13 mouse cellular contexts compared by ENCODE assay signal in genomic region chrY:90725701-90726451, GRCm38 (mm10). TPM values are rescaled to one million over a fixed set of nuclear protein-coding genes. Genes with fewer than 3 reads are reported as not detected.
DNase-seq lines count a peak whose midpoint lies in the region; ATAC-seq and TF ChIP-seq lines count a peak whose summit lies in the region.
"Not testable (repeated sequence)": the region's sequence is repeated elsewhere in the genome, so short reads cannot be mapped to it uniquely, and the experiment has no call there.
"Had no signal": no experiment of that assay in that cellular context is flagged by ENCODE, and none has a peak within 500 bp of the region (broad histone marks: within the 10 kb centered on the region; RNA-seq: fewer than 3 reads in every experiment).

No protein-coding gene starts in this region.

- DNase-seq in CH12.LX (ENCODE audit: extremely low read depth) (peak; percentile 96), Patski (ENCODE audit: low read depth, low spot score) (peak; percentile 86)
- DNase-seq in embryo, embryonic 10 days (ENCODE audit: low spot score), result peak; percentile 20
- DNase-seq in forebrain, embryonic 10.5 days (ENCODE audit: extremely low spot score, low spot score), result peak; percentile 14
- DNase-seq in hindbrain, embryonic 14.5 days (ENCODE audit: low spot score), result peak; percentile 63

- POLR2A ChIA-PET in Patski (lab: Charles Lee), result not testable (repeated sequence)

- not testable (repeated sequence) for H3K4me2 ChIP-seq in CH12.LX (ENCODE audit: insufficient read depth, low read depth, poor library complexity, severe bottlenecking); hindbrain, embryonic 14.5 days (replicated peaks)

- dilution Hi-C loops in CH12.LX (cut with MboI; ENCODE audit: extremely low pct_ligation_motif_present, extremely low pct_unique_long_range_greater_than_20kb, low sequenced_read_pairs), result not testable (repeated sequence)

- ATAC-seq in Patski; hindbrain, embryonic 14.5 days (ENCODE audit: low FRiP score): not testable (repeated sequence)
- ATAC-seq in megakaryocyte progenitor cell, adult 5-6 weeks (replicated peaks; ENCODE audit: poor library complexity), result peak; percentile 57; the same call in 1 of the 2 replicates
- ATAC-seq in neutrophil, adult 5-6 weeks (ENCODE audit: extremely low read depth, insufficient number of reproducible peaks, low FRiP score, poor library complexity, severe bottlenecking), result peak; percentile 28; the same call in 1 of the 2 replicates

- in situ Hi-C loops in CH12.LX (cut with MboI; ENCODE audit: low pct_ligation_motif_present, low pct_unique_long_range_greater_than_20kb, low sequenced_read_pairs); Patski (cut with MboI; ENCODE audit: low pct_unique_long_range_greater_than_20kb): not testable (repeated sequence)

- not testable (repeated sequence) for H3K79me2 ChIP-seq in CH12.LX (replicated peaks; ENCODE audit: control insufficient read depth, extremely low read depth, insufficient read depth, poor library complexity, severe bottlenecking)

- H3K4me1 ChIP-seq in CH12.LX (ENCODE audit: control insufficient read depth in 1 of 2, insufficient read depth in 2 of 2); forebrain, embryonic 10.5 days; hindbrain, embryonic 14.5 days (replicated peaks; ENCODE audit: control insufficient read depth, insufficient read depth, low read length): not testable (repeated sequence)

- not testable (repeated sequence) for H3K36me3 ChIP-seq in CH12.LX (replicated peaks in 1 of 2; ENCODE audit: control insufficient read depth in 1 of 2, insufficient read depth in 1 of 2, low read length in 1 of 2); forebrain, embryonic 10.5 days (replicated peaks); hindbrain, embryonic 14.5 days (replicated peaks; ENCODE audit: control insufficient read depth, insufficient read depth)

- not testable (repeated sequence) for H3K27me3 ChIP-seq in CH12.LX (replicated peaks); Patski; forebrain, embryonic 10.5 days (ENCODE audit: poor library complexity, severe bottlenecking); hindbrain, embryonic 14.5 days (ENCODE audit: control insufficient read depth, insufficient read depth, low read length)

- H3K4me3 ChIP-seq in CH12.LX (replicated peaks in 1 of 3; ENCODE audit: low read depth in 2 of 3, low read length in 2 of 3, poor library complexity in 1 of 3), result peak overlapping the region in 1 of 3 experiments; percentile 46
- H3K4me3 ChIP-seq in forebrain, embryonic 10.5 days; hindbrain, embryonic 14.5 days (replicated peaks; ENCODE audit: low read length): not testable (repeated sequence)

- not testable (repeated sequence) for H3K9me3 ChIP-seq in CH12.LX (replicated peaks; ENCODE audit: low read length); forebrain, embryonic 10.5 days; hindbrain, embryonic 14.5 days (ENCODE audit: control insufficient read depth, low read length)

- 85% methylated on average over 23 of the region's 23 CpGs for WGBS in forebrain, embryonic 10.5 days
- WGBS in hindbrain, embryonic 14.5 days, result 64% methylated on average over 12 of the region's 23 CpGs

- TF ChIP-seq EP300 in CH12.LX (IDR thresholded peaks at IDR 0.05; ENCODE audit: low read length), result not testable (repeated sequence)

- TF ChIP-seq RAD21 in CH12.LX (IDR thresholded peaks at IDR 0.05; ENCODE audit: low read depth, low read length), result not testable (repeated sequence)

- not testable (repeated sequence) for TF ChIP-seq CTCF in CH12.LX (conservative IDR thresholded peaks at IDR 0.05 in 1 of 2, IDR thresholded peaks at IDR 0.05 in 1 of 2; ENCODE audit: low read depth in 2 of 2, low read length in 2 of 2); Patski (IDR thresholded peaks at IDR 0.05)

- H3K27ac ChIP-seq in CH12.LX (ENCODE audit: insufficient read depth, low read depth); forebrain, embryonic 10.5 days; hindbrain, embryonic 14.5 days: not testable (repeated sequence)

- not testable (repeated sequence) for H3K9ac ChIP-seq in CH12.LX (ENCODE audit: insufficient read depth, low read depth); hindbrain, embryonic 14.5 days

- CTCF ChIA-PET in Patski (lab: Charles Lee), result not testable (repeated sequence)

- not testable (repeated sequence) for TF ChIP-seq POLR2A in CH12.LX (IDR thresholded peaks at IDR 0.05; ENCODE audit: low read depth, low read length)

RNA-seq across cellular contexts. Expression of gene Gm21860, which starts 28.7 kb away (rescaled TPM):
- not detected in 2 replicates for total RNA-seq in CH12.LX (2012; rRNA removed)
- total RNA-seq in CH12.LX (2014; rRNA removed), result not detected in 2 replicates
- polyA plus RNA-seq in CH12.LX (2012; ENCODE audit: insufficient read length, low read depth), result not detected in 2 replicates
- not detected for polyA plus RNA-seq in Patski (2021)
- not detected in 2 replicates for polyA plus RNA-seq in forebrain, embryonic 10.5 days (2016; fragmentation: Nextera tagmentation; extraction: Ambion mirVana)
- polyA plus RNA-seq in hindbrain, embryonic 14.5 days (2014; fragmentation: Nextera tagmentation; extraction: Ambion mirVana), result not detected in 2 replicates
- total RNA-seq in megakaryocyte progenitor cell, adult 5-6 weeks (2015), result not detected in 2 replicates
- not detected in 2 replicates for total RNA-seq in megakaryocyte progenitor cell, adult 5-6 weeks (2017)
- not detected in 2 replicates for total RNA-seq in neutrophil, adult 5-6 weeks (2017)
- total RNA-seq: adrenal gland, postnatal 14 days; heart, adult 18-20 months had no signal
- polyA plus RNA-seq: heart, embryonic 16.5 days; hindbrain, embryonic 16.5 days; limb, embryonic 12.5 days; liver, embryonic 15.5 days had no signal

RNA-seq across cellular contexts. Expression of gene Gm47283, which starts 58.7 kb away (rescaled TPM):
- total RNA-seq in CH12.LX (2012; rRNA removed) (not detected in 2 replicates), CH12.LX (2014; rRNA removed) (not detected in 2 replicates)
- polyA plus RNA-seq in CH12.LX (2012; ENCODE audit: insufficient read length, low read depth) (not detected in 2 replicates), Patski (2021) (not detected)
- not detected in 2 replicates for polyA plus RNA-seq in forebrain, embryonic 10.5 days (2016; fragmentation: Nextera tagmentation; extraction: Ambion mirVana)
- not detected in 2 replicates for polyA plus RNA-seq in hindbrain, embryonic 14.5 days (2014; fragmentation: Nextera tagmentation; extraction: Ambion mirVana)
- not detected in 2 replicates for total RNA-seq in megakaryocyte progenitor cell, adult 5-6 weeks (2015)
- total RNA-seq in megakaryocyte progenitor cell, adult 5-6 weeks (2017), result not detected in 2 replicates
- not detected in 2 replicates for total RNA-seq in neutrophil, adult 5-6 weeks (2017)
- total RNA-seq: adrenal gland, postnatal 14 days; heart, adult 18-20 months had no signal
- polyA plus RNA-seq: heart, embryonic 16.5 days; hindbrain, embryonic 16.5 days; limb, embryonic 12.5 days; liver, embryonic 15.5 days had no signal

Comparison
In these comparisons a context has a peak if more than half of its experiments do, and no peak if none do; other contexts are left out.
1. DNase-seq: peak in every context shown above with its lines; median percentile 96 in CH12.LX; 86 in Patski; 63 in hindbrain, embryonic 14.5 days; 20 in embryo, embryonic 10 days; 14 in forebrain, embryonic 10.5 days.